In the genomic region with DNA sequence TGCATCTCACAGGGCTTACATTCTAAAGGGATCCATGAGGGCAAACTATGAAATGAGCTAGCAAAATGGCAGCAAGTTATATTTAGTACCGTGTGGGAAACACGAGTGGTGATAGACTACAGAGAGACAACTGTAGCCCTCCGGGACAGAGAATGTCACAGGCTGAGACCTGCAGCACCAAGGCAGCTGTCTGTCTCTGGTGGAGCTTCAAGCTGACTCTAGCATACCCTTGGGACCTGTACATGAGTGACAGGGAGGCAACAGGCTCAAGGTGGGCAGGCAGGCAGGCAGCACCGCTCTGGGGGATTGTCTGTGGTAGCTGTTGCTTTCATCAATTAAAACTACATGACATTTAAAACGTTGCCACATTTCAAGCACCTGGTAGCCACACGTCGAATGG, we compare ENCODE assay signal across 30 mouse cellular contexts. TPM values are rescaled to one million over a fixed set of nuclear protein-coding genes. Genes with fewer than 3 reads are reported as not detected.
"Had no signal": no experiment of that assay in that cellular context is flagged by ENCODE, and none has a peak within 500 bp of the region (broad histone marks: within the 10 kb centered on the region; RNA-seq: fewer than 3 reads in every experiment).

No protein-coding gene starts in this region.

- DNase-seq: left cerebral cortex, postnatal 4 days; liver; liver, embryonic 13.5 days; liver, postnatal 0 days; lung, adult 18-20 months; lung, adult 2 months; lung, embryonic 14.5 days; lung, postnatal 10 days; lung, postnatal 14 days; lung, postnatal 36 days; lung, postnatal 4 days; midbrain, embryonic 14.5 days had no signal

- H3K4me3 ChIP-seq: left cerebral cortex, adult 2 months; limb, embryonic 10.5 days; limb, embryonic 12.5 days; limb, embryonic 13.5 days; limb, embryonic 15.5 days; liver, embryonic 12.5 days; liver, embryonic 13.5 days; liver, embryonic 15.5 days; lung, embryonic 15.5 days; megakaryocyte, embryonic 14.5 days; midbrain, embryonic 10.5 days; midbrain, embryonic 12.5 days; midbrain, embryonic 13.5 days; midbrain, embryonic 15.5 days had no signal

- H3K36me3 ChIP-seq: limb, embryonic 10.5 days; limb, embryonic 12.5 days; limb, embryonic 13.5 days; limb, embryonic 15.5 days; liver, embryonic 12.5 days; liver, embryonic 13.5 days; liver, embryonic 15.5 days; lung, embryonic 15.5 days; midbrain, embryonic 10.5 days; midbrain, embryonic 12.5 days; midbrain, embryonic 13.5 days; midbrain, embryonic 15.5 days had no signal

- H3K4me2 ChIP-seq: limb, embryonic 12.5 days; limb, embryonic 13.5 days; limb, embryonic 15.5 days; liver, embryonic 11.5 days; liver, embryonic 12.5 days; liver, embryonic 13.5 days; liver, embryonic 15.5 days; lung, embryonic 14.5 days; lung, embryonic 15.5 days; midbrain, embryonic 11.5 days; midbrain, embryonic 12.5 days; midbrain, embryonic 13.5 days; midbrain, embryonic 15.5 days had no signal

RNA-seq across cellular contexts. Expression of a gene that starts 4.2 kb away (rescaled TPM):
- polyA plus RNA-seq: liver, embryonic 12.5 days; liver, embryonic 13.5 days; liver, embryonic 15.5 days; liver, embryonic 16.5 days; macrophage; midbrain, embryonic 10.5 days; midbrain, embryonic 13.5 days; midbrain, embryonic 16.5 days had no signal
